Mouse (Mus musculus) bone marrow macrophage, adult 2 months (primary cell): ENCODE results near the gene Olfr837. TPM values are rescaled to one million over a fixed set of nuclear protein-coding genes. Genes with fewer than 3 reads are reported as not detected.
"Not testable (repeated sequence)": the region's sequence is repeated elsewhere in the genome, so short reads cannot be mapped to it uniquely, and the experiment has no call there.

ENCODE experiments used
- H3K27ac ChIP-seq: 2 replicates; pipeline ENCODE4 v1.5.1; 2012; ENCODE audit warnings: low read depth, low read length; ENCODE audit not compliant: insufficient read depth
- H3K4me1 ChIP-seq: 2 replicates; pipeline ENCODE4 v1.6.1; 2012; ENCODE audit warnings: low read length; ENCODE audit not compliant: control insufficient read depth, insufficient read depth
- H3K4me3 ChIP-seq: 2 replicates; pipeline ENCODE4 v1.5.1; 2012; ENCODE audit warnings: mild to moderate bottlenecking, low read length, moderate library complexity; ENCODE audit not compliant: insufficient read depth
- CTCF ChIP-seq: IDR thresholded peaks from 2 replicates; pipeline ENCODE4 v1.5.1; 2012; ENCODE audit warnings: low read depth, mild to moderate bottlenecking, low read length, moderate library complexity
- POLR2A ChIP-seq: IDR thresholded peaks from 2 replicates; pipeline ENCODE4 v1.6.1; 2012; ENCODE audit warnings: mild to moderate bottlenecking, low read depth, low read length, borderline replicate concordance
- polyA plus RNA-seq: library from polyadenylated mRNA; stranded (reverse); fragments of >200 nt; gene quantifications from 2 replicates; pipeline ENCODE4 v1.2.4, GENCODE M21; 2012; ENCODE audit not compliant: missing spikeins, insufficient read depth, insufficient read length

Gene Olfr837
- polyA plus RNA-seq = not detected in 2 replicates

DNA sequence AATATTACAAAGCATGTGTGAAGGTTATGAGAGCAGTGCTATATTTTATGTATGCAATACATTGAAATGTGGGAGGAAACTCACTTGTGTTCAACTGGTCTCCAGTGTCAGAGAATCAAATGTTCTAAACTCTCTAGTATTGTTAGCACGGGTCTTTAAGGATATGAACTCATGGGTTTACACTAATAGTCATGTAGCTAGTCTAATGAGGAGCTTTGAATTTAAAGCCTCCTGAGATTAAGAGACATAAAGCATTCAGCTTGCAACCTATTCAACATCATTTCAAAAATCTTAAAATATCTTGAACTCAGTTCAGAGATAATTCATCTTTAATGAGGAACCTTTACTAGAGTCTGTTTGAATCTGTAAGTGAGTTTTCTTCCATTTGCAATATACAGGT lies at the start of gene Olfr837:
Gene Olfr837 (plus strand): TSS at position 301 of the 400 bp plus-strand sequence.
- no peak within 1 kb of the TSS for H3K4me3 ChIP-seq
- H3K27ac ChIP-seq = no peak within 1 kb of the TSS
- no peak for TF ChIP-seq POLR2A
- no peak for TF ChIP-seq CTCF
- no peaks in the 10 kb centered on the region for H3K4me1 ChIP-seq

DNA sequence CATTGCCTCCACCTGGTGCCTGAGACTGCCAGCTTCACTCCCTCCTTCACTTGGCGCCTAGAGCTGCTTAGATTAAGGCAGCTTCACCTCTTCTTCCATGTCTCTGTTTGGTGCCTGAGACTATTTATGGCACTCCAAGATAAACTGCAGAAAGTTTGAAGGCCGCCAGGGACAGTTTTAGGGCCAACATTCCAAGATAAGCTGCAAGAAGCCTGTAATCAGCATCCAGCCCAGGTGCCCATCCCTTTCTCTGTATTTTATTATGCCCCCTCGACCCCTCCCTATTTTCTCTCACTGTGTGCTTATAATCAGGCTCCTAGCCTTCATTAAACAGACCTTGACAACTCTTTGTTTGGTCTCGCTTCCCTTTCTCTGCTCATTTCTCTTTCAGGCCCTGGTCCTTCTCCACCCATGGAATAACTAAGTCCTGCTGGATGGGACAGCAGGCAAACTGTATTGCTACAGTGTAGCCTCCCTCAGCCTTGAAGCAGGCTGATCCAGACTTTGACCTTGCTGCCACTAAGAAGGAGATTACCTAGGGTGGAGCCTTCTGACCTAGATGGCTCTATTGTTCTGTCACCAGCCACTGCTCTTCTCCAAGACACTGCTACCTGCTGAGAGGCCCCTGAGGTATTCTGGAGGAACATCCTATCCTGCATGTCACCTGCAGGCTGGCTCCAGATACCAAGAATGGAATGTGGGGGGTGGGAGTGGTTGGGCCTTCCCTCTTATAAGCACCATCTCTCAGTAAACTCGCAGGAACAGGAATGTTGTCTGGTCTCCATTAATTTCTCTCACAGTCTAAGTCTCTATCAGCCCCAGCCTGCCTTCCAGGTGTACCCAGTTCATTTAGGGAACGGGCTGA lies 43.0 kb upstream of the Olfr837 start:
- not testable (repeated sequence) for H3K4me1 ChIP-seq, H3K4me3 ChIP-seq, H3K27ac ChIP-seq

DNA sequence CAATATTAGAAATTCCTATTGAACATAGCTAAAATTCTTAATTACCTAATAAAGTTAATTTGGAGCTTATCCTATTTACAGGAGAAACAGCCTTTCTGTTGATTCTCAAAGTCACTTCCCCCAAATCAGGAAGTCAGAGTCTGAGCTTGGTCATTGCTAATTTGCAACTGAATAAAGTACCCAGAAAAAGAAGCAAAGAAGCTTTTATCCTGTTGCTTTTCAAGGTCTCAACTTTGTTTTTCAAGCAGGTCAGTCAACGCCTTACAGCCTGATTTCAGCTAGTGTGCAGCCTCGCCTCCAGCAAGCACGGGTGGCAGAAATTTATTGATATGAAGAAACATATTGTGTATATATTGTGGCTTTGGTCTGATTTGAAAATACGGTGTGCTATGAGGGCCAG lies 38.8 kb upstream of the Olfr837 start:
- TF ChIP-seq CTCF (no peak), POLR2A (no peak)
- Histone ChIP-seq H3K4me3 (no peak overlapping the region), H3K4me1 (no peaks in the 10 kb centered on the region), H3K27ac (no peak overlapping the region)

DNA sequence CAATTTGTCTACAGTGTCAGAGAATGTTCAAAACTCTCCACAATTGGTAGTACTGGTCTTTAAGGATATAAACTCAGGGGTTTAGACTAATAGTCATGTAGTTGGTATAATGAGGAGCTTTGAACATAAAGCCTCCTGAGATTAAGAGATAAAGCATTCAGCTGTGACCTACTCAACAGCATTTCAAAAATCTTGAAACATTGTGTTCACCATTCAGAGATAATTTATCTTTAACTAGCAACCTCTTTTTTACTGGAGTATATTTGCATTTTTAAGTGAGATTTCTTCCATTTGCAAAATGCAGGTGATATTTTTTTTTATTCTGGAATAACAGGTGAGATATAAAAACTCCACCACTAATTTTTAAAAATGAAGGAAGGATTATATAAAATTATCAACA lies 16.0 kb upstream of the Olfr837 start, which contains the start of gene Olfr836:
Gene Olfr836 (plus strand): TSS at position 301 of the 400 bp plus-strand sequence.
- Histone ChIP-seq H3K27ac (no peak within 1 kb of the TSS), H3K4me1 (no peaks in the 10 kb centered on the region), H3K4me3 (no peak within 1 kb of the TSS)
- TF ChIP-seq POLR2A = no peak
- no peak for TF ChIP-seq CTCF

DNA sequence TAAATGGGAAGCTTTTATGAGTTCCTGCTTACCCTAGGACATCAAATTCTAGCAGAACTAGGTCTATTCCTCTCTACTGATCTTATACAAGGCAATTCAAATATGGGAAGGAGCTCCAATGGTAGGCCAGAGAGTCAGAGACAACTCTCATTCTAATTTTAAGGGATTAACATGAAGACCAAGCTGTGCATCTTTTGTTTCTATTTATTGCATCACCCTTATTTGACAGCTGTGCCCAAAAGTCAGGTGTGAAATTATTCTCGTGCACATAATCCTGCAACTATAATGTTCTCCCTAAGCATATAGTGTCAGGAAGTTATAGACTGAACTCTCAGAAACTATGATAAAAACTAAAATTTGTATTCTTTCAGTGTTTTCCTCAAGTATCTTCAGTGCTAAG lies 41.1 kb downstream of the Olfr837 start, which contains the start of gene Olfr839-ps1:
Gene Olfr839-ps1 (minus strand): TSS at position 101 of the 400 bp plus-strand sequence.
- no peak for TF ChIP-seq POLR2A
- TF ChIP-seq CTCF = no peak

More for the DNA sequence above, 41.1 kb downstream of the Olfr837 start, which contains the start of gene Olfr839-ps1:
- H3K4me1 ChIP-seq = no peaks in the 10 kb centered on the region
- H3K27ac ChIP-seq = no peak within 1 kb of the TSS
- no peak within 1 kb of the TSS for H3K4me3 ChIP-seq

Other genes with a start within 250 kb of the Olfr837 start
- gene Olfr832, start 199.2 kb upstream of the Olfr837 start, polyA plus RNA-seq = not detected in 2 replicates
- not detected in 2 replicates for gene Olfr834, start 148.3 kb upstream of the Olfr837 start, polyA plus RNA-seq
- gene Olfr835, start 103.6 kb upstream of the Olfr837 start, polyA plus RNA-seq = not detected in 2 replicates
- gene Olfr836, start 15.9 kb upstream of the Olfr837 start, polyA plus RNA-seq = not detected in 2 replicates
- gene Olfr839-ps1, start 41.0 kb downstream of the Olfr837 start, polyA plus RNA-seq = not detected in 2 replicates
- gene Olfr843, start 115.7 kb downstream of the Olfr837 start, polyA plus RNA-seq = not detected in 2 replicates
- gene Olfr844, start 180.0 kb downstream of the Olfr837 start, polyA plus RNA-seq = not detected in 2 replicates
- gene Olfr845, start 200.1 kb downstream of the Olfr837 start, polyA plus RNA-seq = not detected in 2 replicates
- not detected in 2 replicates for gene Olfr846, start 227.7 kb downstream of the Olfr837 start, polyA plus RNA-seq
- gene Olfr847, start 242.4 kb downstream of the Olfr837 start, polyA plus RNA-seq = not detected in 2 replicates